Mouse (Mus musculus): Measurements from ENCODE around the gene Olfr1290. TPM values are rescaled to one million over a fixed set of nuclear protein-coding genes. Genes with fewer than 3 reads are reported as not detected.

Gene Olfr1290
- not detected in 2 replicates for polyA plus RNA-seq (2015; fragmentation: Nextera tagmentation; extraction: Ambion mirVana)

DNA sequence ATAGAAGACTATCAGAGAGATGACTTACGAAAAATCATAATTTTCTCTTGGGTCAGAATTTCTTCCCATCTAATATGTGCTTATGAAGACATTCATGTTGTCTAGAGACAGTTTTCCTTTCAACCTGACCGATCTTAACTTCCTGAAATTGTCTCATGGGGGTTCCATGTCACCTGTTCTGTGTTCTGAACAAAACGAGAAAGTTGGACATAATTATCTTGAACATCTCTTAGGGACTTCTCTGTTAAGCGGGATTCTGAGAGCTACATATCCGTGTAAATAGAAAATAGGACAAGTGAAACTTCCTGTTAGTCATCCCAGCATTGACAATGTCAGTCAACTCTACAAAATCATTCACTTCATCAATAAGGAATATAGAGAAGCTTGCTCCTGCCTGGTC is at the start of gene Olfr1290:
Gene Olfr1290 (minus strand): TSS at position 101 of the 400 bp plus-strand sequence.
- no peaks in the 10 kb centered on the region for H3K4me1 ChIP-seq
- no peaks in the 10 kb centered on the region for H3K27me3 ChIP-seq
- H3K4me2 ChIP-seq (replicated peaks) = no peak within 1 kb of the TSS
- ATAC-seq (ENCODE audit: low FRiP score, low read depth) = no peak
- no peak within 1 kb of the TSS for H3K27ac ChIP-seq
- WGBS = 75% methylated on average over 5 of the region's 5 CpGs
- no peaks in the 10 kb centered on the region for H3K9me3 ChIP-seq
- no peak within 1 kb of the TSS for H3K4me3 ChIP-seq
- no peaks in the 10 kb centered on the region for H3K36me3 ChIP-seq
- H3K9ac ChIP-seq = no peak within 1 kb of the TSS

DNA sequence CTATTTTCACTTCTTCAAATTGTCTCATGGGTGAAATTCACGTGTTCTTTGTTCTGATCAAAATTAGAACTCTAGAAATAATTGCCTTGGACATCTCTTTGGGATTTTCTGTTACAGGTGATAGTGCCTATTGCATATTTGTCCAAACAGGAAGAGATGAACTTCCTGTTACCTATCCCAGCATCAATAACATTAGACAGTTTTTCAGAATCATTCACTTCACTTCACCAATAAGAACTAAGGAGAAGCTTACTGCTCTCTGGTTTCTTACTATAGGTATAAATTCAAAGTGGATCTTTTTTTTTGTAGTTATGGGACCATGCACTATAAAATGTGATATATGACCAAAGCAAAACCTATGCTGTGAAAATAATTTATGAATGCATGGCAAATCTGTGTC is 46.6 kb upstream of the Olfr1290 start, which contains the start of gene Olfr1294:
Gene Olfr1294 (minus strand): TSS at position 101 of the 400 bp plus-strand sequence.
- Histone ChIP-seq H3K9ac (no peak within 1 kb of the TSS), H3K27me3 (no peaks in the 10 kb centered on the region), H3K27ac (no peak within 1 kb of the TSS), H3K4me2 (replicated peaks) (no peak within 1 kb of the TSS), H3K4me3 (no peak within 1 kb of the TSS), H3K9me3 (no peaks in the 10 kb centered on the region), H3K4me1 (no peaks in the 10 kb centered on the region), H3K36me3 (no peaks in the 10 kb centered on the region)
- no peak for ATAC-seq (ENCODE audit: low FRiP score, low read depth)
- WGBS = 51% methylated on average over 1 of the region's 1 CpGs

DNA sequence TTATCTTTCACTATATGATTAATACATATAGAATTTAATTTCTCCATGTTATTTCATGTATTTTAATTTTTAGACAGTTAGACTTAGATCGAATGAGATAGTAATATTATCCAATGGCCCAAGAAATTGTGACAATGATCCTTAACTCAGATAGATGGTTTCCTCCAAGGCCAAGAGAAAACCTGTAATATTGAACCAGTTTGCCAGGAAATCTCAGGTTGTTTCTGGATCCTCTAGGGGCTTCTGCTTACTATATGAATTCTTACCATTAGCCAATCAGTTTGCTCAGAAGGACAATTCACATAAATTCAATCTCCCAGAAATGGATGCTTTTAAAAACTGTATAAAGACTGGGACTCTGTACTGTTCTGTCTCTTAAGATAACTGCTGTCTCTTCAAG is 31.3 kb upstream of the Olfr1290 start, which contains the start of gene Olfr1293-ps:
Gene Olfr1293-ps (plus strand): TSS at position 301 of the 400 bp plus-strand sequence.
- H3K9me3 ChIP-seq = peaks cover 8% of the 10 kb centered on the region; the same call in 1 of the 2 replicates
- no peaks in the 10 kb centered on the region for H3K4me1 ChIP-seq
- H3K4me2 ChIP-seq (replicated peaks) = no peak within 1 kb of the TSS
- no peak within 1 kb of the TSS for H3K4me3 ChIP-seq
- H3K27me3 ChIP-seq = no peaks in the 10 kb centered on the region
- no peak within 1 kb of the TSS for H3K27ac ChIP-seq
- no peak for ATAC-seq (ENCODE audit: low FRiP score, low read depth)
- 84% methylated on average over 1 of the region's 1 CpGs for whole genome bisulfite sequencing
- no peak within 1 kb of the TSS for H3K9ac ChIP-seq
- H3K36me3 ChIP-seq = no peaks in the 10 kb centered on the region

DNA sequence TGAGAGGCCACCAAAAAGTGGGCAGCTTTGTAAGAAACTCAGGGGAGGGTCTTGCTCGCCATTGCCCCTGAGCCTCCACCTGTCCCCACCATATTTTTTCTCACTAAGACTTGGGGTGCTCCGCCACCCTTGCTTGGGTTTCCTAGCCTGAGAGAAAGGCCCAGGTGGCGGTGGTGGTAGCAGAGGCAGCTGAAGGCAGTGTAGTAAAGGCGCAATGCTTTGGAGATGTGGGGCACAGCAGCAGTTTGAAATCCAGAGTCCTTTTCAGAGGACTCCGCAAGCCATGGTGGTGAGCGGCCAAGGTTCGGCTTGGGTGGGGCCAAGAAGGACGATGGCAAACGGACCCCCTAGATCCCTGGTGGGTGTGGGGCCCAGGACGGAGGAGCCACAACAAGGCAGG is 23.8 kb upstream of the Olfr1290 start:
- no peak overlapping the region for H3K9ac ChIP-seq
- H3K27ac ChIP-seq = no peak overlapping the region
- 88% methylated on average over 10 of the region's 10 CpGs for WGBS
- H3K27me3 ChIP-seq = no peaks in the 10 kb centered on the region
- H3K9me3 ChIP-seq = peaks cover 12% of the 10 kb centered on the region; the same call in 1 of the 2 replicates
- H3K36me3 ChIP-seq = no peaks in the 10 kb centered on the region
- no peaks in the 10 kb centered on the region for H3K4me1 ChIP-seq
- no peak for ATAC-seq (ENCODE audit: low FRiP score, low read depth)
- H3K4me2 ChIP-seq (replicated peaks) = no peak overlapping the region
- H3K4me3 ChIP-seq = no peak overlapping the region

DNA sequence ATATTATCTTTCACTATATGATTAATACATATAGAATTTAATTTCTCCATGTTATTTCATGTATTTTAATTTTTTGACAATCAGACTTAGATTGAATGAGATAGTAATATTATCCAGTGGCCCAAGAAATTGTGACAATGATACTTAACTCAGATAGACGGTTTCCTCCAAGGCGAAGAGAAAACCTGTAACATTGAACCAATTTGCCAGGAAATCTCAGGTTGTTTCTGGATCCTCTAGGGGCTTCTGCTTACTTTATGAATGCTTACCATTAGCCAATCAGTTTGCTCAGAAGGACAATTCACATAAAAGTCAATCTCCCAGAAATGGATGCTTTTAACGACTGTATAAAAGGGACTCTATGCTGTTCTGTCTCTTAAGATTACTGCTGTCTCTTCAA is 3.3 kb upstream of the Olfr1290 start, which contains the start of gene Olfr1291-ps1:
Gene Olfr1291-ps1 (plus strand): TSS at position 301 of the 400 bp plus-strand sequence.
- no peak within 1 kb of the TSS for H3K27ac ChIP-seq
- ATAC-seq (ENCODE audit: low FRiP score, low read depth) = no peak
- no peaks in the 10 kb centered on the region for H3K27me3 ChIP-seq
- H3K4me1 ChIP-seq = no peaks in the 10 kb centered on the region
- no peaks in the 10 kb centered on the region for H3K9me3 ChIP-seq
- H3K9ac ChIP-seq = no peak within 1 kb of the TSS
- WGBS = 85% methylated on average over 3 of the region's 3 CpGs
- H3K4me3 ChIP-seq = no peak within 1 kb of the TSS
- H3K4me2 ChIP-seq (replicated peaks) = no peak within 1 kb of the TSS
- no peaks in the 10 kb centered on the region for H3K36me3 ChIP-seq

DNA sequence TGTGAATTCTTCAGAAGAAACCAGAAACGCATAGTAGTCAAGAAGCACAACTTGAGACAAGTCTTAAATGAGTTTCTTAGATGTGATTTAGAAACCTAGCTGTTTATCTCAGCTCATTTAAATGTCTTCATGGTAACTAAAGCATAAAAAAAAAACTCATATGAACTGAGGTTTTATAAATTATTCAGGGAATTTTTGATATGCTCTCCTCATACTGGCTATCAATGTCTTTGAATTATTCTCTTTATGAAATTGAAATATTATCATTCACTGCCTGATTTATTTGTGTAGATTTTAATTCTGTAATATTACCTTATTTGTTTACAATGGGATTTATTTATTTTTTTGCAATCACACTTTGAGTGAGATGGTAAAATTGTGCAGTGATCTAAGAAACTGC is 13.1 kb downstream of the Olfr1290 start, which contains the start of gene Olfr1289:
Gene Olfr1289 (plus strand): TSS at position 301 of the 400 bp plus-strand sequence.
- Histone ChIP-seq H3K27me3 (no peaks in the 10 kb centered on the region), H3K4me2 (replicated peaks) (no peak within 1 kb of the TSS), H3K27ac (no peak within 1 kb of the TSS), H3K4me3 (no peak within 1 kb of the TSS), H3K9me3 (no peaks in the 10 kb centered on the region), H3K36me3 (no peaks in the 10 kb centered on the region), H3K4me1 (no peaks in the 10 kb centered on the region), H3K9ac (no peak within 1 kb of the TSS)
- no peak for ATAC-seq (ENCODE audit: low FRiP score, low read depth)
- 77% methylated on average over 1 of the region's 1 CpGs for WGBS

DNA sequence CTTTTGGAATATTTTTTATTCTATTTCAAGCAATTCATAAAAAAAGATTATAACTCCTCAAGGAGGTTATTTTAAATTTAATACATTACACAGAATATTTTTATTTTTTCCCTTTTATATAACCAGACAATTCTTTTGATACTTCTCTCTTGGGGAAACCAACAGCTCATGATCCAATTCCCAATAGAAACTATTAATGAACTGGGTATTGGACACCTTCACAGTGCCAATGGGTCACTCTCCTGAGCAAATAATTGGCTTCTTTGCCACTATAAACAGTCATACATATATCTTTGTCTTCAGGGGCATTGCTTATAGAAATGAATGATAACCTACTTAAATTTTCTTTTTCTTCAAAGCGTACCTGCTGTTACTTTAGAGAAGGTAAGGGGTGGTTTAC is 19.8 kb downstream of the Olfr1290 start, which contains the start of gene Olfr1288:
Gene Olfr1288 (plus strand): TSS at position 301 of the 400 bp plus-strand sequence.
- H3K9ac ChIP-seq = no peak within 1 kb of the TSS
- WGBS = 89% methylated on average over 1 of the region's 1 CpGs
- ATAC-seq (ENCODE audit: low FRiP score, low read depth) = no peak
- no peak within 1 kb of the TSS for H3K27ac ChIP-seq
- no peaks in the 10 kb centered on the region for H3K36me3 ChIP-seq
- H3K27me3 ChIP-seq = no peaks in the 10 kb centered on the region
- no peak within 1 kb of the TSS for H3K4me2 ChIP-seq (replicated peaks)
- H3K4me1 ChIP-seq = no peaks in the 10 kb centered on the region
- no peak within 1 kb of the TSS for H3K4me3 ChIP-seq
- no peaks in the 10 kb centered on the region for H3K9me3 ChIP-seq

DNA sequence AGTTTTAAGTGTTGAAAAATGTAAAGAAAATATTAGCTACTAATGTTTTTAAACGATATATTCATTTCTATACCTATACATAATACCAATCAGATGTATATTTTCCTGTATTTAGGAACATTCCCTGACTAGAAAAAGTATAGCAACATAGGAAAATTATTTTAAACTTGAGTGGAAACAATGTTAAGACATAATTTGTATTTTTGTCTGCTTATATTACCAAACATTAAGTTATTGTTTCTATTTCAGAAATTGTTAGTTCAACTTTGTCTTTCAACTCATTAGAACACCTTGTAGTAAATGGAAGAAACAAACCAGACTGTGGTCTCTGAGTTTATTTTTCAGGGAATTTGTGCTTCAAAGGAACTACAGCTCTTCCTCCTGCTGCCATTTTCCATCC is 44.8 kb downstream of the Olfr1290 start, which contains the start of gene Olfr1287:
Gene Olfr1287 (plus strand): TSS at position 301 of the 400 bp plus-strand sequence.
- WGBS = 67% methylated on average over 1 of the region's 1 CpGs
- Histone ChIP-seq H3K27me3 (no peaks in the 10 kb centered on the region), H3K4me3 (no peak within 1 kb of the TSS), H3K27ac (no peak within 1 kb of the TSS), H3K36me3 (no peaks in the 10 kb centered on the region), H3K4me1 (no peaks in the 10 kb centered on the region), H3K4me2 (replicated peaks) (no peak within 1 kb of the TSS), H3K9me3 (0 out of 2 replicates have a peak, but pooled peaks cover 2% of the 10 kb centered on the region), H3K9ac (no peak within 1 kb of the TSS)
- ATAC-seq (ENCODE audit: low FRiP score, low read depth) = no peak

Other genes with a start within 250 kb of the Olfr1290 start
- gene Olfr1276, start 239.3 kb downstream of the Olfr1290 start, polyA plus RNA-seq (2015; fragmentation: Nextera tagmentation; extraction: Ambion mirVana) = not detected in 2 replicates
- not detected in 2 replicates for gene Olfr1277, start 219.7 kb downstream of the Olfr1290 start, polyA plus RNA-seq (2015; fragmentation: Nextera tagmentation; extraction: Ambion mirVana)
- gene Olfr1278, start 203.7 kb downstream of the Olfr1290 start, polyA plus RNA-seq (2015; fragmentation: Nextera tagmentation; extraction: Ambion mirVana) = not detected in 2 replicates
- not detected in 2 replicates for gene Olfr1279, start 193.2 kb downstream of the Olfr1290 start, polyA plus RNA-seq (2015; fragmentation: Nextera tagmentation; extraction: Ambion mirVana)
- not detected in 2 replicates for gene Olfr1280, start 179.8 kb downstream of the Olfr1290 start, polyA plus RNA-seq (2015; fragmentation: Nextera tagmentation; extraction: Ambion mirVana)
- not detected in 2 replicates for gene Olfr1281, start 167.3 kb downstream of the Olfr1290 start, polyA plus RNA-seq (2015; fragmentation: Nextera tagmentation; extraction: Ambion mirVana)
- gene Olfr1282, start 157.8 kb downstream of the Olfr1290 start, polyA plus RNA-seq (2015; fragmentation: Nextera tagmentation; extraction: Ambion mirVana) = not detected in 2 replicates
- not detected in 2 replicates for gene Olfr1283, start 127.0 kb downstream of the Olfr1290 start, polyA plus RNA-seq (2015; fragmentation: Nextera tagmentation; extraction: Ambion mirVana)
- not detected in 2 replicates for gene Olfr1284, start 118.3 kb downstream of the Olfr1290 start, polyA plus RNA-seq (2015; fragmentation: Nextera tagmentation; extraction: Ambion mirVana)
- gene Olfr1286, start 70.7 kb downstream of the Olfr1290 start, polyA plus RNA-seq (2015; fragmentation: Nextera tagmentation; extraction: Ambion mirVana) = not detected in 2 replicates
- gene Olfr1287, start 44.7 kb downstream of the Olfr1290 start, polyA plus RNA-seq (2015; fragmentation: Nextera tagmentation; extraction: Ambion mirVana) = not detected in 2 replicates
- gene Olfr1288, start 19.7 kb downstream of the Olfr1290 start, polyA plus RNA-seq (2015; fragmentation: Nextera tagmentation; extraction: Ambion mirVana) = not detected in 2 replicates
- gene Olfr1289, start 13.0 kb downstream of the Olfr1290 start, polyA plus RNA-seq (2015; fragmentation: Nextera tagmentation; extraction: Ambion mirVana) = not detected in 2 replicates
- gene Olfr1291-ps1, start 3.4 kb upstream of the Olfr1290 start, polyA plus RNA-seq (2015; fragmentation: Nextera tagmentation; extraction: Ambion mirVana) = not detected in 2 replicates
- gene Olfr1293-ps, start 31.4 kb upstream of the Olfr1290 start, polyA plus RNA-seq (2015; fragmentation: Nextera tagmentation; extraction: Ambion mirVana) = not detected in 2 replicates
- gene Olfr1294, start 46.5 kb upstream of the Olfr1290 start, polyA plus RNA-seq (2015; fragmentation: Nextera tagmentation; extraction: Ambion mirVana) = not detected in 2 replicates
- gene Olfr1295, start 75.9 kb upstream of the Olfr1290 start, polyA plus RNA-seq (2015; fragmentation: Nextera tagmentation; extraction: Ambion mirVana) = not detected in 2 replicates
- not detected in 2 replicates for gene Olfr1297, start 132.7 kb upstream of the Olfr1290 start, polyA plus RNA-seq (2015; fragmentation: Nextera tagmentation; extraction: Ambion mirVana)
- gene Olfr1298, start 155.4 kb upstream of the Olfr1290 start, polyA plus RNA-seq (2015; fragmentation: Nextera tagmentation; extraction: Ambion mirVana) = not detected in 2 replicates
- gene Olfr1299, start 167.6 kb upstream of the Olfr1290 start, polyA plus RNA-seq (2015; fragmentation: Nextera tagmentation; extraction: Ambion mirVana) = not detected in 2 replicates